Mouse (Mus musculus) neural tube, embryonic 14.5 days (tissue): ENCODE measurements around the gene Psen2. TPM values are rescaled to one million over a fixed set of nuclear protein-coding genes. Genes with fewer than 3 reads are reported as not detected.

Experiments used
- ATAC-seq: fragments of 200-750 bp; cut with Nextera tagmentation; 2 replicates; pipeline ENCODE4 v1.8.0; 2017; ENCODE audit warnings: low read depth, mild to moderate bottlenecking, moderate TSS enrichment, moderate library complexity
- H3K27ac ChIP-seq: fragments of 300-500 bp; sonication (generic); 2 replicates; pipeline ENCODE4 v1.5.1; 2014; ENCODE audit warnings: low read depth, mild to moderate bottlenecking, control low read depth, low read length, moderate library complexity, mixed read lengths
- H3K27me3 ChIP-seq: fragments of 300-500 bp; sonication (generic); 2 replicates; pipeline ENCODE4 v1.6.1; 2014; ENCODE audit warnings: low read length; ENCODE audit not compliant: control insufficient read depth, insufficient read depth
- H3K36me3 ChIP-seq: fragments of 300-500 bp; sonication (generic); 2 replicates; pipeline ENCODE4 v1.6.1; 2014; ENCODE audit warnings: low read length, mixed read lengths; ENCODE audit not compliant: control insufficient read depth, insufficient read depth
- H3K4me1 ChIP-seq: fragments of 300-500 bp; sonication (generic); 2 replicates; pipeline ENCODE4 v1.6.1; 2014; ENCODE audit warnings: low read length; ENCODE audit not compliant: control insufficient read depth, insufficient read depth
- H3K4me2 ChIP-seq: fragments of 300-500 bp; sonication (generic); 2 replicates; pipeline ENCODE4 v1.6.1; 2014; ENCODE audit warnings: mild to moderate bottlenecking, low read depth, low read length, control low read depth
- H3K4me3 ChIP-seq: fragments of 300-500 bp; sonication (generic); 2 replicates; pipeline ENCODE4 v1.5.1; 2014; ENCODE audit warnings: low read depth, low read length, control low read depth, mixed read lengths
- H3K9ac ChIP-seq: fragments of 300-500 bp; sonication (generic); replicated peaks from 2 replicates; pipeline ENCODE4 v1.6.1; 2014; ENCODE audit warnings: low read depth, mild to moderate bottlenecking, control low read depth, low read length, mixed read lengths
- H3K9me3 ChIP-seq: fragments of 300-500 bp; sonication (generic); 2 replicates; pipeline ENCODE4 v1.6.1; 2016; ENCODE audit warnings: low read length; ENCODE audit not compliant: control insufficient read depth
- WGBS: fragments of 180-500 bp; shearing (Covaris S2); extraction: QIAGEN DNeasy Blood & Tissue Kit; methylation state at CpG from one replicate; pipeline ENCODE4 v1.1.7; 2014; 5-methylcytosine and 5-hydroxymethylcytosine counted together
- polyA plus RNA-seq: library from polyadenylated mRNA; unstranded; fragments of >200 nt; fragmentation: Nextera tagmentation; extraction: Ambion mirVana; gene quantifications from 2 replicates; pipeline ENCODE4 v1.2.1, GENCODE M21; 2014

Psen2 gene
- polyA plus RNA-seq, 1 experiment from 2014 or later: 16.3 TPM

DNA sequence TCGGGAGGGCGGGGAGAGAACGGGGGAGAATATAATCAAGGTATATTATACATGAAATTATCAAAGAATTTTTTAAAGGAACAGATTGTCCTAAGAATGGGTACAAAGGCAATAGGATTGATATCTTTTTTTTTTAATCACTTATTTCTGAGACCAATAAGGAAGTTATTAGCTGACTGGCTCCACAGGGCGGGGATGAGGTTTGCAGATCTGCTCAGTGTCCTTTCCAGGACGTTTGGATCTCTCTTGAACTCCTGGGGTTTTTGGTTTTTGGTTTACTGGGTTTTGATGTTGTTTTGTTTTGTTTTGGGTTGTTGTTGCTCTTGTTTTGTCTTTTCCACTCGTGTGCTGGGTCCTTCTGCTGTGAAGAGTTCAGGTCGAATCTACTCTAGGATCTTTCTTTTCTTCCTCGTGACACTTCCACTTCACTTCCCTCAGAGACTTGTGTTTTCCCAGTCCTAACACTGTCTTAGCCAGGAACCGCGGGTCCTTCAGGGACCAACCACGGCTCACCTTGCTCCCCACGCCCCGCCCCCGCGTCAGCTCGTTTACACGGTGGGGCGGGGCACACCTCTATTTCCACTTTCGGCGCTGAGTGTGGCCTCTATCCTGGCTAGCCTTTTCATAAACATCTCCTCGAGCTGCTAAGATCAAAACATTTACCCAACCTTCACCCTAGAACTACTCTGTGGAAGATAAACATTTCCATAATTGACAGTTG, 37.6 kb downstream of the Psen2 start:
- peak overlapping the region; percentile 18 for H3K9ac ChIP-seq
- WGBS: 16% methylated on average over 21 of the region's 21 CpGs
- H3K36me3 ChIP-seq: no peaks in the 10 kb centered on the region
- peak overlapping the region; percentile 34 for H3K4me3 ChIP-seq
- no peaks in the 10 kb centered on the region for H3K27me3 ChIP-seq
- no peak overlapping the region; the same call in 1 of the 2 replicates for H3K27ac ChIP-seq
- H3K4me2 ChIP-seq: peak overlapping the region; percentile 84
- peak; percentile 90 for ATAC-seq
- H3K9me3 ChIP-seq: no peaks in the 10 kb centered on the region
- H3K4me1 ChIP-seq: peaks cover 5% of the 10 kb centered on the region; the same call in 1 of the 2 replicates

DNA sequence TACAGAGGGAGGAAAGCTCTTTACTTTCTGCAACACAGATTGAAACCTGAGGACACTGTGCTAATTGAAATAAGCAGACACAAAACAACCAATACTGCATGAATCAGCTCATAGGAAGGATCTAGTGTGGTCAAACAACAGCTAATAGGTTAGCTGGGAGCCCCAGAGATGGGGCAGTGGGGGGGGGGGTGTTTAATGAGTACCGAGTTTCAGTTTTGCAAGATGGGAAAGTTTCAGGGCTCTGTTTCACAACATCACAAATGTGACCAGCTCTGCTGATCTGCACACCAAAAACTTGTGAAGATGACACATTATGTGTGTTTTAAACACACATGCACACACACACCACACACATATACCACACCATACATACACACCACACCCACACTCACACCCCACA, 41.2 kb downstream of the Psen2 start:
- H3K4me3 ChIP-seq: no peak overlapping the region
- WGBS: 77% methylated on average over 1 of the region's 1 CpGs

DNA sequence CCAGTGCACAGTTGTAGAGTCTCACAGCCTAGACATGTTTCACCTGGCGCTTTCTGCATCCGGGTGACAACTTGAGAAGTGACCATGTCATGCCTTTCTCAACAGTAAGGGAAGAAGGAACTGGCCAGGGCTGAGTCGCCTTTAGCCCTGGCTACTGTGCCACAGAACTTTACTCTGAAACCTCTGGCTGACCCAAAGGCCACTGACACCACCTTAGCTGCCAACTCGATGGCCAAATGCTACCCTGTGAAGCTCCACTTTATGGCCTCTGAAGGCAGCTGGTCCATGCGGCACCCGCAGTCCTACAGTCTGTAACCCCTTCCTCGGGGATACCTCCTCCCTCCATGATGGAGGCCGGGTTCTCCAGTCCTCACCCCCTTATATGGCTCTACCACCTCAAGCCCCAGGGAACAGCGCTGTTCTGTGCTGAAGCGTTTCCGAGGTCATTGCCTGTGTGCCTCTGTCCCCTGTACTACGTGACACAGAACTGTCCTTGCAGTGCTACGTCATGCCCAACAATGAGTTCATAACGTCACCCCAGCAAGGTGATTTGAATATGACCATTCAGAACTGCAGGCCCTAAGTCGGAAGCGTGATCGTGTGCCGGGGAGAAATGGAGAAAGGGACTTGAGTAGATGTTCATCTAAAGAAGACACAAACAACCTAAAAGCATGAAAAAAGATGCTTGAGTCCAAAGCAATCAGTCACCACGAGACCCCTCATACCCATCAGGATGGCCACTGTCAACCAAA, 42.3 kb downstream of the Psen2 start:
- Histone ChIP-seq H3K27me3 (no peaks in the 10 kb centered on the region), H3K4me1 (no peaks in the 10 kb centered on the region), H3K36me3 (no peaks in the 10 kb centered on the region), H3K9ac (no peak overlapping the region), H3K9me3 (no peaks in the 10 kb centered on the region), H3K4me3 (no peak overlapping the region), H3K4me2 (no peak overlapping the region), H3K27ac (no peak overlapping the region)
- no peak for ATAC-seq
- 89% methylated on average over 19 of the region's 19 CpGs for WGBS

More for the DNA sequence above, 41.2 kb downstream of the Psen2 start:
- H3K4me1 ChIP-seq: peaks cover 5% of the 10 kb centered on the region; the same call in 1 of the 2 replicates
- ATAC-seq: no peak
- no peak overlapping the region for H3K9ac ChIP-seq
- no peaks in the 10 kb centered on the region for H3K27me3 ChIP-seq
- no peaks in the 10 kb centered on the region for H3K36me3 ChIP-seq
- H3K9me3 ChIP-seq: no peaks in the 10 kb centered on the region
- no peak overlapping the region for H3K27ac ChIP-seq
- H3K4me2 ChIP-seq: no peak overlapping the region

DNA sequence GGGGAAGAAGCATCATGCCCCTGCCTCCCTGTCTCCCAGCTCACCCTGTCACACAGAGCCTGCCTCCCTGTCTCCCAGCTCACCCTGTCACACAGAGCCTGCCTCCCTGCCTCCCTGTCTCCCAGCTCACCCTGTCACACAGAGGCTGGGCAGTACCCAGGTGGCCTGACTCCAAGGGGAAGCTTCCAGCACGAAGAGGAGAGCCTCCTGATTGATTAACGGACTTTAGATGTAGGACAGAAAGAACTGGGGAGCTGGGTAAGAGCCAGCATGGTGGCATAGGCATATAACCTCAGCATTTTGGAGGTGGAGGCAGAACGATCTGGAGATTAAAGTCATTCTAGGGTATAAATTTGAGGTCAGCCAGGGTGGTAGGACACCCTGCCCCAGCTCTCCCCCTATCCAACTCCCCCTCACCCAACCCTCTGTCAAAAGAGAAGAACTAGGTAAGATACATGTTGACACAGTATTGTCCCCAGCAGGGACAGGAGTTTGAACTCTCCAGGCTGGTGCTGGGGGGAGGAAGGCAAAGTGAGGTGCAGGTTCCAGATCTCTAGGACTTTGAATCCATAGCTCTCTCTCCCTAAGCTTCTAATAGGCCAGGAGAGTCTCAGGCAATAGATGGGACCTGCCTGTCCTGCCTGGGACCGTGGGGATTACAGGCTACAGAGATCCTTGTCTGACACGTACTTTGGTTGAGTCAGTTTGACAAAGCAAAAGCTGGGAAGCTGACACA, 46.5 kb downstream of the Psen2 start:
- H3K36me3 ChIP-seq: no peaks in the 10 kb centered on the region
- no peaks in the 10 kb centered on the region for H3K4me1 ChIP-seq
- H3K27ac ChIP-seq: no peak overlapping the region
- H3K4me3 ChIP-seq: no peak overlapping the region
- 57% methylated on average over 5 of the region's 5 CpGs for WGBS
- no peaks in the 10 kb centered on the region for H3K27me3 ChIP-seq
- H3K4me2 ChIP-seq: no peak overlapping the region
- no peak overlapping the region for H3K9ac ChIP-seq
- H3K9me3 ChIP-seq: no peaks in the 10 kb centered on the region
- no peak for ATAC-seq

DNA sequence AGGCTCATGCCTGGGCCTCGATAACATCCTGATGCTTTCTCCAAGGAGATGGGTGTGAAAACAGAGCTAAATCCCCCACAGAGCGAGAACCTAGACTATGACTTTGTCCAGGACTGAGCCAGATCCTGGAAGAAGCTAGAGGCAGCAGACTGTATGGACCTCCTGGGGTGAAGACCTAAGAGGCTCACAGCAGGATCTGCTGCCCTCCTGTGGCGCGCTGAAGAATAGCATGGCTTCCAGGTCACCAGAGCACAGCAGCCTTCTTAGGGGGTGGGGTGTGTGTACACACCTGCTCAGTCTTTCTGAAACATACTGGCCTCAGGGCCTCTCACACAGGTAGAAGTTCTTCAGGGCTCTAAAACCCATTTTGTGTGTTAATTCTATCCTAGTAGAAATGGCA, 48.2 kb downstream of the Psen2 start:
- no peak overlapping the region for H3K4me2 ChIP-seq
- no peaks in the 10 kb centered on the region for H3K9me3 ChIP-seq
- 29% methylated on average over 4 of the region's 4 CpGs for WGBS
- H3K36me3 ChIP-seq: no peaks in the 10 kb centered on the region
- H3K4me1 ChIP-seq: no peaks in the 10 kb centered on the region
- no peak overlapping the region for H3K27ac ChIP-seq
- peak; percentile 34; the same call in 1 of the 2 replicates for ATAC-seq
- no peak overlapping the region for H3K4me3 ChIP-seq
- no peak overlapping the region for H3K9ac ChIP-seq
- H3K27me3 ChIP-seq: no peaks in the 10 kb centered on the region

DNA sequence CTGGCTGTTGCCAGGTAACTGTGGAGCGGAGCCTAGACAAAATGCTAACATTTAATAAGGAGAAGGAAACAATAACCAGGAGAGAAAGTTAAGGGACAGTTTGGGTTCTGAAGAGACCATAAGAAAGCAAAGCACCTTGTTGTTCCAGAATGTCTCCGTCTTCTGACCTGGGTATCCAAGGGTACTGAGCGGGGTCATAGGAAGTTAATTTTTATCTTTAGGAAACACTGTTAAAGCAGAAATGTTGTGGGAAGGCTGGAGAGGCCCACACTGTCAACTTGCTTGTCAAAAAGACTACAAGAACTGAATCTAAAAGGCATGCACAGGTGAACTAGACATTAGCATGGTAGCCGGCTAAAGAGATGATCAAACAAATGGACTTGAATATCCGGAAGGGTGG, 50.3 kb downstream of the Psen2 start:
- no peak overlapping the region for H3K27ac ChIP-seq
- no peaks in the 10 kb centered on the region for H3K9me3 ChIP-seq
- no peak overlapping the region for H3K4me3 ChIP-seq
- no peaks in the 10 kb centered on the region for H3K4me1 ChIP-seq
- no peaks in the 10 kb centered on the region for H3K36me3 ChIP-seq
- H3K4me2 ChIP-seq: no peak overlapping the region
- H3K9ac ChIP-seq: no peak overlapping the region
- WGBS: 91% methylated on average over 5 of the region's 5 CpGs
- no peak for ATAC-seq
- H3K27me3 ChIP-seq: no peaks in the 10 kb centered on the region

DNA sequence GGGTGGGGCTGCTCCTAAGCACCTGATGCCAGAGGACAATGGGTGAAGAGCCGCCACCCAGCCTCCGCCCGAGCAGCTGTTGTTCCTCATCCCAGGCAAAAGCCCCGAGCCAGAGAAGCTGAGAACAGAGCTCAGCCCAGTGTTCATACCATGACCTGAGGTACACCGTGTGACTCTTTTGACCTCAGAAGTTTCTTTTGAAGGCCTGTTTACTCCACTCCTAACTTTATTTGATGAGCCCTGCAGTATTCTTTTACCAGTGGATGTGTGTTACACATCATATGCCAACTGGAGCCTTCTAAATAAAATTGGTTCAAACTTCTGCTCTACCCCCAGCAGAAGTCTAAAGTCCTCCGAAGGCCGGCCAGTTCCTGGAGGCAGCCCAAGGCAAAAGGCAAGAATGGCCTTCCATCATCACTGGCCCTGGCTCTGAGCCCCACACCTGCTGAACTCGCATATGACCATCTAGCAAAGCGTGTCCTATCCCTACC, 52.4 kb downstream of the Psen2 start:
- no peaks in the 10 kb centered on the region for H3K27me3 ChIP-seq
- H3K9ac ChIP-seq: no peak overlapping the region
- H3K27ac ChIP-seq: no peak overlapping the region
- no peaks in the 10 kb centered on the region for H3K4me1 ChIP-seq
- no peaks in the 10 kb centered on the region for H3K9me3 ChIP-seq
- no peak overlapping the region for H3K4me3 ChIP-seq
- H3K36me3 ChIP-seq: no peaks in the 10 kb centered on the region
- no peak overlapping the region for H3K4me2 ChIP-seq
- WGBS: 86% methylated on average over 9 of the region's 9 CpGs
- ATAC-seq: no peak

DNA sequence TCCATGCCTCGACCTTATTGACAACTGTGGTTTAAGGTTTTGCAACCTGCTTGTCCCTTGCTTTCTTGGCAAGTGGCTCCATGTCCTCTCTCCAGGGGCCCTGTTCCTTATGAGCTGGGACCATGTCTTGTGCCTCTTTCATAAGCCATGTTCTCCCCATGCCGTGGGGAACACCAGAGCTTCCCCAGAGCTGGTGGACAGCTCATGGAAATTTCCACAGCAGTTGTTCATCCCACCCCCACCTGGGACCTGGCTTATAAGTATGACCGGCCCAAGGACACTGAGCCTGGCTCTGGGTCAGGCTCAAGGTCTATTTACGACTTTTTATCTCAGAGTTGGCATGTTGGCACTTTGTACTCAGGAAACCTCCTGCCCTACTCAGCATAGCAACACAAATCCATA, 53.2 kb downstream of the Psen2 start:
- Histone ChIP-seq H3K27ac (no peak overlapping the region), H3K27me3 (no peaks in the 10 kb centered on the region), H3K4me1 (no peaks in the 10 kb centered on the region), H3K9me3 (no peaks in the 10 kb centered on the region), H3K36me3 (no peaks in the 10 kb centered on the region), H3K4me2 (no peak overlapping the region), H3K9ac (no peak overlapping the region), H3K4me3 (no peak overlapping the region)
- WGBS: 81% methylated on average over 4 of the region's 4 CpGs
- no peak for ATAC-seq
